Comparison of ENCODE assay signal across 20 mouse cellular contexts in the genomic region with DNA sequence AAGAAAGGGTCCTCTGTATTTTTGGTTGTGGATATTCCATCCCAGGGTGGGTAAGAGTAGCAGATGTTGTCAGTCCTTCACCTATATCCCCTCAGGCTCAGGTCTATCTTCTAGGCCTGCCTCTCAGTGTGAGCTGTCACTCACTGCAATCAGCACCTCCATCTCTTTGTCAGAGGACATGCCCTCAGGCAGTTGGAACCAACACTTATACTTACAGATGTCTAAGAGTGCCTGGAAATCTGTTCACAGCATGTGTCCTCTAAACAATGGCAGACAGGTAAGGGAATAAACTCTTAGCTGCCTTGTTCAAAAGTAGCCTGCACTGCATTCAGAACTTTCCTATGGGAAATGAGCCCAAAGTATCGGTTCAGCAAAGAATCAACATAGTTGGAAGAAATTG.
"Had no signal": no experiment of that assay in that cellular context is flagged by ENCODE, and none has a peak within 500 bp of the region (broad histone marks: within the 10 kb centered on the region; RNA-seq: fewer than 3 reads in every experiment).

No protein-coding gene starts in this region.

- H3K27ac ChIP-seq: liver, embryonic 14.5 days; midbrain, embryonic 13.5 days; neural tube, embryonic 13.5 days; neural tube, embryonic 15.5 days; stomach, embryonic 15.5 days; stomach, postnatal 0 days had no signal

- H3K9ac ChIP-seq: liver, embryonic 14.5 days; lung, embryonic 14.5 days; midbrain, embryonic 13.5 days; neural tube, embryonic 13.5 days; neural tube, embryonic 15.5 days; stomach, embryonic 15.5 days had no signal

- DNase-seq: lung, adult 18-20 months; lung, embryonic 14.5 days; lung, postnatal 10 days; lung, postnatal 4 days; retina, postnatal 1 day; right cerebral cortex, adult 18-20 months; right cerebral cortex, postnatal 25 days; right cerebral cortex, postnatal 4 days; thymus, adult 18-20 months; thymus, postnatal 14 days; thymus, postnatal 36 days had no signal

- H3K4me1 ChIP-seq: neural tube, embryonic 15.5 days; stomach, embryonic 15.5 days had no signal

- H3K27me3 ChIP-seq: midbrain, embryonic 13.5 days; neural tube, embryonic 13.5 days; neural tube, embryonic 15.5 days; stomach, embryonic 15.5 days had no signal

- H3K4me3 ChIP-seq: midbrain, embryonic 13.5 days; myocyte; neural tube, embryonic 13.5 days; neural tube, embryonic 15.5 days; stomach, embryonic 15.5 days had no signal

- H3K9me3 ChIP-seq: midbrain, embryonic 13.5 days; neural tube, embryonic 13.5 days; neural tube, embryonic 15.5 days; stomach, embryonic 15.5 days had no signal

- H3K4me2 ChIP-seq: lung, embryonic 14.5 days; midbrain, embryonic 11.5 days; midbrain, embryonic 13.5 days; neural tube, embryonic 13.5 days; neural tube, embryonic 15.5 days; stomach, embryonic 15.5 days had no signal

- H3K36me3 ChIP-seq: midbrain, embryonic 13.5 days; neural tube, embryonic 13.5 days; neural tube, embryonic 15.5 days; stomach, embryonic 15.5 days had no signal

- ATAC-seq: midbrain, embryonic 13.5 days; midbrain, embryonic 16.5 days had no signal
